Mouse (Mus musculus): ENCODE data around the gene Slc43a3. TPM values are rescaled to one million over a fixed set of nuclear protein-coding genes. Genes with fewer than 3 reads are reported as not detected.

The Slc43a3 gene
- polyA plus RNA-seq, 1 experiment: 4.5 TPM

- no peak overlapping the region for H3K4me2 ChIP-seq (ENCODE audit: low read depth)
- H3K27me3 ChIP-seq (ENCODE audit: control insufficient read depth, insufficient read depth, insufficient read length): no peaks in the 10 kb centered on the region
- no peak overlapping the region for H3K4me3 ChIP-seq
- H3ac ChIP-seq (ENCODE audit: control insufficient read depth, insufficient read length): no peak overlapping the region
- TF ChIP-seq REST (IDR thresholded peaks at IDR 0.05; ENCODE audit: insufficient read depth, insufficient read length): no peak
- H3K36me3 ChIP-seq (ENCODE audit: control insufficient read depth, insufficient read depth): no peaks in the 10 kb centered on the region
- H3K79me2 ChIP-seq (ENCODE audit: control insufficient read depth, insufficient read depth): no peaks in the 10 kb centered on the region
Observed at GRCm38 (mm10) chr2:85004341-85004740, 68.0 kb downstream of the Slc43a3 start.

- Histone ChIP-seq H3K4me2 (ENCODE audit: low read depth) (no peak overlapping the region), H3K36me3 (ENCODE audit: control insufficient read depth, insufficient read depth) (no peaks in the 10 kb centered on the region), H3K4me3 (no peak overlapping the region), H3ac (ENCODE audit: control insufficient read depth, insufficient read length) (no peak overlapping the region), H3K27me3 (ENCODE audit: control insufficient read depth, insufficient read depth, insufficient read length) (no peaks in the 10 kb centered on the region), H3K79me2 (ENCODE audit: control insufficient read depth, insufficient read depth) (no peaks in the 10 kb centered on the region)
- TF ChIP-seq CEBPB (IDR thresholded peaks at IDR 0.05; ENCODE audit: insufficient read depth, poor library complexity, severe bottlenecking): no peak
- no peak for TF ChIP-seq TCF12 (IDR thresholded peaks at IDR 0.05; ENCODE audit: insufficient read depth, poor library complexity, severe bottlenecking)
- no peak for TF ChIP-seq TCF3 (IDR thresholded peaks at IDR 0.05; ENCODE audit: insufficient read length, low read depth)
- no peak for TF ChIP-seq MYOD1 (IDR thresholded peaks at IDR 0.05; ENCODE audit: control insufficient read depth in 1 of 3, insufficient read length in 2 of 3, low read depth in 2 of 3)
- TF ChIP-seq E2F4 (IDR thresholded peaks at IDR 0.05; ENCODE audit: insufficient read depth): no peak
- no peak for TF ChIP-seq MAX (IDR thresholded peaks at IDR 0.05; ENCODE audit: low read depth)
- TF ChIP-seq REST (IDR thresholded peaks at IDR 0.05; ENCODE audit: insufficient read depth, insufficient read length): no peak
- no peak for TF ChIP-seq POLR2A (IDR thresholded peaks at IDR 0.05; ENCODE audit: insufficient read length, low read depth)
- no peak for TF ChIP-seq POLR2AphosphoS2 (IDR thresholded peaks at IDR 0.05; ENCODE audit: insufficient read length, low read depth)
- TF ChIP-seq SRF (IDR thresholded peaks at IDR 0.05; ENCODE audit: control insufficient read depth, insufficient read length, low read depth): no peak
- TF ChIP-seq USF1 (IDR thresholded peaks at IDR 0.05; ENCODE audit: low read depth): no peak
- no peak for TF ChIP-seq MYOG (IDR thresholded peaks at IDR 0.05; ENCODE audit: control insufficient read depth in 1 of 3, insufficient read depth in 1 of 3, insufficient read length in 2 of 3, low read depth in 2 of 3)
Observed at GRCm38 (mm10) chr2:85006600-85006999, 70.2 kb downstream of the Slc43a3 start.

GRCm38 (mm10) chr2:85007729-85008128, 71.3 kb downstream of the Slc43a3 start:
- no peaks in the 10 kb centered on the region for H3K79me2 ChIP-seq (ENCODE audit: control insufficient read depth, insufficient read depth)
- H3K4me2 ChIP-seq (ENCODE audit: low read depth): no peak overlapping the region
- no peak for TF ChIP-seq E2F4 (IDR thresholded peaks at IDR 0.05; ENCODE audit: insufficient read depth)
- no peak for TF ChIP-seq REST (IDR thresholded peaks at IDR 0.05; ENCODE audit: insufficient read depth, insufficient read length)
- TF ChIP-seq CEBPB (IDR thresholded peaks at IDR 0.05; ENCODE audit: insufficient read depth, poor library complexity, severe bottlenecking): no peak
- no peak for TF ChIP-seq TCF12 (IDR thresholded peaks at IDR 0.05; ENCODE audit: insufficient read depth, poor library complexity, severe bottlenecking)
- TF ChIP-seq POLR2AphosphoS2 (IDR thresholded peaks at IDR 0.05; ENCODE audit: insufficient read length, low read depth): no peak
- no peak for TF ChIP-seq MYOD1 (IDR thresholded peaks at IDR 0.05; ENCODE audit: control insufficient read depth in 1 of 3, insufficient read length in 2 of 3, low read depth in 2 of 3)
- no peak for TF ChIP-seq SRF (IDR thresholded peaks at IDR 0.05; ENCODE audit: control insufficient read depth, insufficient read length, low read depth)
- TF ChIP-seq TCF3 (IDR thresholded peaks at IDR 0.05; ENCODE audit: insufficient read length, low read depth): no peak
- TF ChIP-seq MAX (IDR thresholded peaks at IDR 0.05; ENCODE audit: low read depth): no peak
- no peak for TF ChIP-seq MYOG (IDR thresholded peaks at IDR 0.05; ENCODE audit: control insufficient read depth in 1 of 3, insufficient read depth in 1 of 3, insufficient read length in 2 of 3, low read depth in 2 of 3)
- TF ChIP-seq USF1 (IDR thresholded peaks at IDR 0.05; ENCODE audit: low read depth): no peak
- no peak for TF ChIP-seq POLR2A (IDR thresholded peaks at IDR 0.05; ENCODE audit: insufficient read length, low read depth)
- no peaks in the 10 kb centered on the region for H3K27me3 ChIP-seq (ENCODE audit: control insufficient read depth, insufficient read depth, insufficient read length)
- no peaks in the 10 kb centered on the region for H3K36me3 ChIP-seq (ENCODE audit: control insufficient read depth, insufficient read depth)
- no peak overlapping the region for H3ac ChIP-seq (ENCODE audit: control insufficient read depth, insufficient read length)
- no peak overlapping the region for H3K4me3 ChIP-seq

Other genes starting within 250 kb of the Slc43a3 start
- 36.3 TPM for gene Zdhhc5, start 221.4 kb upstream of the Slc43a3 start, polyA plus RNA-seq (2012; fragmentation: generic; extraction: Trizol)
- gene Clp1, start 209.2 kb upstream of the Slc43a3 start, polyA plus RNA-seq (2012; fragmentation: generic; extraction: Trizol): 7.1 TPM
- 1.0 TPM for gene Ypel4, start 202.5 kb upstream of the Slc43a3 start, polyA plus RNA-seq (2012; fragmentation: generic; extraction: Trizol)
- gene Gm19426, start 192.9 kb upstream of the Slc43a3 start, polyA plus RNA-seq (2012; fragmentation: generic; extraction: Trizol): 3.0 TPM
- gene Serping1, start 161.1 kb upstream of the Slc43a3 start, polyA plus RNA-seq (2012; fragmentation: generic; extraction: Trizol): 0.62 TPM
- 16.2 TPM for gene Ube2l6, start 137.8 kb upstream of the Slc43a3 start, polyA plus RNA-seq (2012; fragmentation: generic; extraction: Trizol)
- 0.85 TPM for gene Smtnl1, start 113.9 kb upstream of the Slc43a3 start, polyA plus RNA-seq (2012; fragmentation: generic; extraction: Trizol)
- gene Timm10, start 109.6 kb upstream of the Slc43a3 start, polyA plus RNA-seq (2012; fragmentation: generic; extraction: Trizol): 102 TPM
- 2.0 TPM for gene Slc43a1, start 97.7 kb upstream of the Slc43a3 start, polyA plus RNA-seq (2012; fragmentation: generic; extraction: Trizol)
- gene Rtn4rl2, start 49.9 kb upstream of the Slc43a3 start, polyA plus RNA-seq (2012; fragmentation: generic; extraction: Trizol): 0.13 TPM
- gene Prg2, start 43.9 kb downstream of the Slc43a3 start, polyA plus RNA-seq (2012; fragmentation: generic; extraction: Trizol): not detected
- not detected for gene Prg3, start 51.6 kb downstream of the Slc43a3 start, polyA plus RNA-seq (2012; fragmentation: generic; extraction: Trizol)
- gene Ssrp1, start 100.7 kb downstream of the Slc43a3 start, polyA plus RNA-seq (2012; fragmentation: generic; extraction: Trizol): 123 TPM
- 53.1 TPM for gene P2rx3, start 100.9 kb downstream of the Slc43a3 start, polyA plus RNA-seq (2012; fragmentation: generic; extraction: Trizol)
- gene Tnks1bp1, start 111.4 kb downstream of the Slc43a3 start, polyA plus RNA-seq (2012; fragmentation: generic; extraction: Trizol): 84.0 TPM
- gene Aplnr, start 199.6 kb downstream of the Slc43a3 start, polyA plus RNA-seq (2012; fragmentation: generic; extraction: Trizol): 0.06 TPM